ENCODE assay signal across 8 mouse cellular contexts in genomic region chr1:186749675-186750283, GRCm38 (mm10). TPM values are rescaled to one million over a fixed set of nuclear protein-coding genes. Genes with fewer than 3 reads are reported as not detected.
DNase-seq lines count a peak whose midpoint lies in the region; ATAC-seq and TF ChIP-seq lines count a peak whose summit lies in the region.

No protein-coding gene starts in this region.

- H3K79me2 ChIP-seq in C2C12 (ENCODE audit: control insufficient read depth, insufficient read depth), result peaks cover 53% of the 10 kb centered on the region

- H3K27ac ChIP-seq in gastrocnemius, adult 2 months, result peak overlapping the region; percentile 90
- no peak overlapping the region for H3K27ac ChIP-seq in embryonic facial prominence, embryonic 11.5 days (replicated peaks; ENCODE audit: low read depth, low read length)
- peak overlapping the region; percentile 80 for H3K27ac ChIP-seq in intestine, embryonic 15.5 days
- peak overlapping the region; percentile 89 for H3K27ac ChIP-seq in midbrain, embryonic 15.5 days

- H3K4me3 ChIP-seq in gastrocnemius, adult 2 months, result peak overlapping the region; percentile 86
- peak overlapping the region; percentile 77 for H3K4me3 ChIP-seq in C2C12 (ENCODE audit: insufficient read depth, poor library complexity, severe bottlenecking)
- peak overlapping the region; percentile 74 for H3K4me3 ChIP-seq in embryonic facial prominence, embryonic 11.5 days (ENCODE audit: low read depth, low read length)
- H3K4me3 ChIP-seq in intestine, embryonic 15.5 days (replicated peaks), result peak overlapping the region; percentile 66
- H3K4me3 ChIP-seq in midbrain, embryonic 15.5 days, result peak overlapping the region; percentile 89

- DNase-seq in gastrocnemius, adult 2 months, result no peak
- DNase-seq in gastrocnemius, adult 18-20 months (ENCODE audit: low spot score), result no peak
- peak; percentile 43 for DNase-seq in embryonic facial prominence, embryonic 11.5 days (ENCODE audit: low spot score)
- DNase-seq in adrenal gland, adult 18-20 months (ENCODE audit: low spot score in 2 of 2), result no peak
- no peak for DNase-seq in gastrocnemius, postnatal 14 days

- peak overlapping the region; percentile 73 for H3ac ChIP-seq in C2C12 (ENCODE audit: control insufficient read depth, insufficient read length, low read depth)

- peak overlapping the region; percentile 81 for H3K9ac ChIP-seq in embryonic facial prominence, embryonic 11.5 days (replicated peaks; ENCODE audit: low read length)
- peak overlapping the region; percentile 86 for H3K9ac ChIP-seq in intestine, embryonic 15.5 days
- peak overlapping the region; percentile 91 for H3K9ac ChIP-seq in midbrain, embryonic 15.5 days

- no peaks in the 10 kb centered on the region for H3K27me3 ChIP-seq in C2C12 (ENCODE audit: control insufficient read depth, insufficient read depth, insufficient read length)
- no peaks in the 10 kb centered on the region for H3K27me3 ChIP-seq in embryonic facial prominence, embryonic 11.5 days (ENCODE audit: control insufficient read depth, insufficient read depth, low read length)
- no peaks in the 10 kb centered on the region for H3K27me3 ChIP-seq in intestine, embryonic 15.5 days (replicated peaks)
- H3K27me3 ChIP-seq in midbrain, embryonic 15.5 days (replicated peaks), result no peaks in the 10 kb centered on the region

- peak overlapping the region; percentile 22 for H3K4me2 ChIP-seq in embryonic facial prominence, embryonic 11.5 days (ENCODE audit: low read depth, low read length)
- peak overlapping the region; percentile 79 for H3K4me2 ChIP-seq in intestine, embryonic 15.5 days (replicated peaks)
- H3K4me2 ChIP-seq in midbrain, embryonic 15.5 days, result peak overlapping the region; percentile 85

- TF ChIP-seq CTCF in gastrocnemius, adult 2 months (IDR thresholded peaks at IDR 0.05), result no peak
- no peak for TF ChIP-seq CTCF in C2C12 (IDR thresholded peaks at IDR 0.05; ENCODE audit: control insufficient read depth, insufficient read depth, insufficient read length)

- H3K9me3 ChIP-seq in embryonic facial prominence, embryonic 11.5 days (replicated peaks; ENCODE audit: control insufficient read depth, low read length), result no peaks in the 10 kb centered on the region
- H3K9me3 ChIP-seq in intestine, embryonic 15.5 days, result no peaks in the 10 kb centered on the region
- no peaks in the 10 kb centered on the region for H3K9me3 ChIP-seq in midbrain, embryonic 15.5 days

- intact Hi-C loops in gastrocnemius, adult 2 months (cut with DNase I), result no loop called here
- intact Hi-C loops in gastrocnemius, postnatal 14 days (cut with DNase I; ENCODE audit: low total_unique reads), result no loop called here

- H3K4me1 ChIP-seq in embryonic facial prominence, embryonic 11.5 days (ENCODE audit: control insufficient read depth, insufficient read depth, low read length), result no peaks in the 10 kb centered on the region
- H3K4me1 ChIP-seq in intestine, embryonic 15.5 days (replicated peaks), result peaks cover 12% of the 10 kb centered on the region
- H3K4me1 ChIP-seq in midbrain, embryonic 15.5 days, result peaks cover 22% of the 10 kb centered on the region

- peaks cover 16% of the 10 kb centered on the region for H3K36me3 ChIP-seq in C2C12 (ENCODE audit: control insufficient read depth, insufficient read depth)
- no peaks in the 10 kb centered on the region for H3K36me3 ChIP-seq in embryonic facial prominence, embryonic 11.5 days (replicated peaks; ENCODE audit: control insufficient read depth, insufficient read depth, low read depth, low read length)
- H3K36me3 ChIP-seq in intestine, embryonic 15.5 days, result no peaks in the 10 kb centered on the region
- no peaks in the 10 kb centered on the region for H3K36me3 ChIP-seq in midbrain, embryonic 15.5 days (replicated peaks)

- peak; percentile 54 for ATAC-seq in embryonic facial prominence, embryonic 11.5 days (replicated peaks; ENCODE audit: insufficient number of reproducible peaks, low FRiP score, low TSS enrichment, low read depth)
- ATAC-seq in intestine, embryonic 15.5 days, result peak; percentile 69
- ATAC-seq in midbrain, embryonic 15.5 days (replicated peaks), result peak; percentile 61

- H3K79me3 ChIP-seq in C2C12 (ENCODE audit: low read depth), result peaks cover 42% of the 10 kb centered on the region

- WGBS in embryonic facial prominence, embryonic 11.5 days, result 39% methylated on average over 10 of the region's 10 CpGs
- 39% methylated on average over 10 of the region's 10 CpGs for WGBS in intestine, embryonic 15.5 days
- WGBS in midbrain, embryonic 15.5 days, result 34% methylated on average over 10 of the region's 10 CpGs

TF ChIP-seq in C2C12, 6 proteins besides CTCF, POLR2A, EP300 and RAD21:
- TF ChIP-seq MYOG (IDR thresholded peaks at IDR 0.05; ENCODE audit: control insufficient read depth, extremely low read depth, insufficient read length) (no peak), FOSL1 (IDR thresholded peaks at IDR 0.05; ENCODE audit: insufficient read depth, low read length, poor library complexity, severe bottlenecking) (no peak), USF1 (IDR thresholded peaks at IDR 0.05; ENCODE audit: low read depth) (no peak), CEBPB (IDR thresholded peaks at IDR 0.05; ENCODE audit: low read depth) (no peak), MAX (IDR thresholded peaks at IDR 0.05) (no peak), MYOD1 (IDR thresholded peaks at IDR 0.05; ENCODE audit: control insufficient read depth, insufficient read length, low read depth) (no peak)

RNA-seq across cellular contexts. Expression of gene Rrp15, which starts 0.6 kb away (rescaled TPM):
- total RNA-seq in gastrocnemius, adult 2 months (2021), result 10 to 100 TPM; 12.1 to 13.7 TPM
- 10 to 100 TPM; 10.2 to 12.6 TPM for total RNA-seq in gastrocnemius, adult 18-20 months (2021)
- 31.0 TPM for polyA plus RNA-seq in C2C12 (2012; fragmentation: generic; extraction: Trizol)
- polyA plus RNA-seq in embryonic facial prominence, embryonic 11.5 days (2014; fragmentation: Nextera tagmentation; extraction: Ambion mirVana), result 86.4 and 87.4 TPM in 2 replicates
- polyA plus RNA-seq in intestine, embryonic 15.5 days (2015; fragmentation: Nextera tagmentation; extraction: Ambion mirVana), result 66.2 and 69.9 TPM in 2 replicates
- 28.8 and 29.2 TPM in 2 replicates for polyA plus RNA-seq in midbrain, embryonic 15.5 days (2015; fragmentation: Nextera tagmentation; extraction: Ambion mirVana)
- total RNA-seq in adrenal gland, adult 18-20 months (2021), result 10 to 100 TPM; 25.8 to 27.4 TPM
- total RNA-seq in gastrocnemius, postnatal 14 days (2021), result 10 to 100 TPM; 10.9 to 14.4 TPM

RNA-seq across cellular contexts. Expression of gene Tgfb2, which starts 44.0 kb away (rescaled TPM):
- total RNA-seq in gastrocnemius, adult 2 months (2021), result 10 to 100 TPM in 1 of 2 experiments, 1 to 10 TPM in 1; 6.5 to 14.1 TPM
- total RNA-seq in gastrocnemius, adult 18-20 months (2021), result 10 to 100 TPM; 15.5 to 17.9 TPM
- 1.8 TPM for polyA plus RNA-seq in C2C12 (2012; fragmentation: generic; extraction: Trizol)
- 38.5 and 53.7 TPM in 2 replicates for polyA plus RNA-seq in embryonic facial prominence, embryonic 11.5 days (2014; fragmentation: Nextera tagmentation; extraction: Ambion mirVana)
- 16.5 and 18.5 TPM in 2 replicates for polyA plus RNA-seq in intestine, embryonic 15.5 days (2015; fragmentation: Nextera tagmentation; extraction: Ambion mirVana)
- 14.5 and 15.6 TPM in 2 replicates for polyA plus RNA-seq in midbrain, embryonic 15.5 days (2015; fragmentation: Nextera tagmentation; extraction: Ambion mirVana)
- total RNA-seq in adrenal gland, adult 18-20 months (2021), result 1 to 10 TPM; 1.3 to 1.8 TPM
- total RNA-seq in gastrocnemius, postnatal 14 days (2021), result 10 to 100 TPM; 15.7 to 23.8 TPM

Comparison
In these comparisons a context has a peak if more than half of its experiments do, and no peak if none do; other contexts are left out.
1. H3K4me2 ChIP-seq: peak in every context shown above with its lines; median percentile 85 in midbrain, embryonic 15.5 days; 79 in intestine, embryonic 15.5 days; 22 in embryonic facial prominence, embryonic 11.5 days.